Mouse (Mus musculus): ENCODE measurements around the gene Fmod. TPM values are rescaled to one million over a fixed set of nuclear protein-coding genes. Genes with fewer than 3 reads are reported as not detected.

The Fmod gene
- polyA plus RNA-seq, 1 experiment from 2014 or later = 9.8 TPM

DNA sequence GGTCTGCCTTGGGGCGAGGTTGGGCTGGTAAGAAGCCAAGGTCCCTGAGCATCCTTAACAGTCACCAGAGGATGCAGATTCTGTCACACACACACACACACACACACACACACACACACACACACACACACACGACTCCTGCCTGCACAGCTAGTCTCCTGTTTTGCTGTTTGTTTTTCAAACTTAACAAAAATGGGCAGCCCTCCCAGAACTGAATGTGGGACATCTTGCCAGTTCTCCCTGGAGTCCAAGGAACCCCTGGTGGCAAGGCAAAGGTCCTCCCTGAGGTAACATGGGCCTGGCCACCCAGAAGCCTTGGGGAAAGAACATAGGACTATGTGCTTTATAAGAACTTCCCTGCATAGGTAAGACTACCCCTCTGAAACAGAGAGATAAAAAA, 4.8 kb downstream of the Fmod start:
- WGBS = 54% methylated on average over 2 of the region's 2 CpGs
- peaks cover 39% of the 10 kb centered on the region for H3K4me1 ChIP-seq (replicated peaks)
- no peaks in the 10 kb centered on the region for H3K9me3 ChIP-seq
- peaks cover 9% of the 10 kb centered on the region for H3K27me3 ChIP-seq (ENCODE audit: insufficient read depth, poor library complexity, severe bottlenecking)
- no peaks in the 10 kb centered on the region for H3K36me3 ChIP-seq
- no peak overlapping the region for H3K4me3 ChIP-seq
- 0 out of 2 replicates have a peak overlapping the region, but pooled peaks have one; percentile 41 for H3K27ac ChIP-seq
- DNase-seq (ENCODE audit: low spot score) = no peak

DNA sequence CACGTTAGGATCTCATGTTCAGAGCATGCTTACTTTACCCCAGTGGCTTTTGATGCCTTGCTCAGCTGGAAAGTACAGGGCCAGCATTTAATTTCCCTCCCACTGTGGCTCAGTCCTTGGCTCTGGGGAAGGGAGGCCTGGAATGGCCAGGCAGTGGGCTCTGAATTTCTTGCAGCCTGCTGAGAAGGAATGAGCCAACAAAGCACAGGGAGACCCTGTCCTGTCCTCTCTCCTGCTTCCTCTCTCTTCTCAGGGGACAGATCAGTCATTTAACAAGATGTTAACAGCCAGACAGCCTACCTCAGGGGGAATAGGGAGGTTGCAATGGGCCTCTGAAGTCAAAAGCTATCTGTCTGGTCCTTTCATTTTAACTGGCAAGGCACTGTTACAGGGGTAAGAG, 5.3 kb downstream of the Fmod start:
- H3K36me3 ChIP-seq = no peaks in the 10 kb centered on the region
- H3K4me3 ChIP-seq = no peak overlapping the region
- peaks cover 35% of the 10 kb centered on the region for H3K4me1 ChIP-seq (replicated peaks)
- peaks cover 14% of the 10 kb centered on the region for H3K27me3 ChIP-seq (ENCODE audit: insufficient read depth, poor library complexity, severe bottlenecking)
- 3% methylated on average over 1 of the region's 1 CpGs for WGBS
- no peaks in the 10 kb centered on the region for H3K9me3 ChIP-seq
- 0 out of 2 replicates have a peak overlapping the region, but pooled peaks have one; percentile 41 for H3K27ac ChIP-seq
- DNase-seq (ENCODE audit: low spot score) = no peak

- peaks cover 32% of the 10 kb centered on the region for H3K4me1 ChIP-seq (replicated peaks)
- no peak overlapping the region for H3K27ac ChIP-seq
- no peaks in the 10 kb centered on the region for H3K36me3 ChIP-seq
- DNase-seq (ENCODE audit: low spot score) = no peak
- WGBS = 90% methylated on average over 6 of the region's 6 CpGs
- no peak overlapping the region for H3K4me3 ChIP-seq
- no peaks in the 10 kb centered on the region for H3K9me3 ChIP-seq
- peaks cover 19% of the 10 kb centered on the region for H3K27me3 ChIP-seq (ENCODE audit: insufficient read depth, poor library complexity, severe bottlenecking)
Observed at GRCm38 (mm10) chr1:134044805-134045204, 7.8 kb downstream of the Fmod start.

DNA sequence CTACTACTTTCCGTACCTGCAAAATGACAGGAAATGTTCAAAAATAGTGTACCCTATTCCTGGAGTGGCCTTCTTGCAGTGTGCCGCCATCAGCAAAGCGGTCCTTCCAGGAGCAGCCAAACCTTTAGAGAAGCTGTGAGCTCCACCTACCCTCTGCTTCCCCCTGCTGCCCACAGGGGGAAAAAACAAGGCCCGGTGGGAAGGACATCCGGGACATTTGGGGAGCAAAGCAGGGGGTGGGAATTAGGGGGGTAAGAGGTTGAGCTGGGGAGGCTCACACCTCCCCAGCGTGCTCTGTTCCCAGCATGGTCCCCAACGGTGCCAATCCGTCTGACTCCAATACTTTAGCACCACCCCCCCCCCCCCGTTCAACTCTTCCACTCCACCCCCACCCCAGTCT, 8.9 kb downstream of the Fmod start:
- Histone ChIP-seq H3K27ac (peak overlapping the region; percentile 81), H3K36me3 (no peaks in the 10 kb centered on the region), H3K4me3 (peak overlapping the region; percentile 46), H3K9me3 (no peaks in the 10 kb centered on the region), H3K4me1 (replicated peaks) (peaks cover 32% of the 10 kb centered on the region), H3K27me3 (ENCODE audit: insufficient read depth, poor library complexity, severe bottlenecking) (peaks cover 17% of the 10 kb centered on the region)
- peak; percentile 83 for DNase-seq (ENCODE audit: low spot score)
- 8% methylated on average over 9 of the region's 9 CpGs for WGBS

DNA sequence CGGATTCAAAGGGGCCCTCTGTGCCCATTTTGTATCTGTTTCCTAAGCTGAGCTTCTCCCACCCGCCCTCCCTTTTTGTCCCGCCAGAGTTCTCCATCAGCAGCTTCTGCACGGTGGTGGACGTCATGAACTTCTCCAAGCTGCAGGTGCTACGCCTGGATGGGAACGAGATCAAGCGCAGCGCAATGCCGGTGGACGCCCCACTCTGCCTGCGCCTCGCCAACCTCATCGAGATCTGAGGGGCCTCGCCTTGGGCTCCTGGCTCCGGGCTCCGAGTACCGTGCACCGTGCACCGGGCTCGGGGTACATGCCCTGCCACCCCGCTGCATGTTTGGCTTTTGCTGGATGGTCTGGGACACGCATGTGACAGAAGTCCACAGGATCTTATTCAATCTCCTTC, 9.3 kb downstream of the Fmod start:
- H3K27ac ChIP-seq = peak overlapping the region; percentile 81
- DNase-seq (ENCODE audit: low spot score) = no peak
- no peaks in the 10 kb centered on the region for H3K36me3 ChIP-seq
- H3K9me3 ChIP-seq = no peaks in the 10 kb centered on the region
- peaks cover 32% of the 10 kb centered on the region for H3K4me1 ChIP-seq (replicated peaks)
- H3K27me3 ChIP-seq (ENCODE audit: insufficient read depth, poor library complexity, severe bottlenecking) = peaks cover 17% of the 10 kb centered on the region
- peak overlapping the region; percentile 46 for H3K4me3 ChIP-seq
- 29% methylated on average over 23 of the region's 23 CpGs for WGBS

DNA sequence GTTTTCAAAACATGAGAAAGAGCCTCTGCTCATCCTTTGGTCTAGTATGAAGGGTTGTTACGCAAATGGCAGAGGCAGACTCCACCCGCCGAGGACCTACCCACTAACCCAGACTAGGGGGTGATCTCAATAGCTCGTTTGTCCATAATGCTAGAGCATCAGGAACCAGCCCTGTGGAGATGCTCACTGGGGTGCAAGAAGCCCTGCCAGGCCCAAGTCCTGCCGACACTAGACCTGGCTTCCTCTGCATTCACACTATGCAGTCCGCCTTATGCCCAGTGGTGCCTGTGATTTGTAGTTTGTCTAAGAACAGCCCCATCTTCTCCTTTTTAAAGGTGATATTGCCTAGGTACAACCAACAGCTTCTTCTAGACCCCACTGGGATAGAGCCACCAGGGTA, 10.4 kb downstream of the Fmod start:
- WGBS = 78% methylated on average over 6 of the region's 6 CpGs
- DNase-seq (ENCODE audit: low spot score) = no peak
- Histone ChIP-seq H3K4me1 (replicated peaks) (peaks cover 24% of the 10 kb centered on the region), H3K36me3 (no peaks in the 10 kb centered on the region), H3K4me3 (no peak overlapping the region), H3K9me3 (no peaks in the 10 kb centered on the region), H3K27me3 (ENCODE audit: insufficient read depth, poor library complexity, severe bottlenecking) (peaks cover 17% of the 10 kb centered on the region), H3K27ac (no peak overlapping the region)

DNA sequence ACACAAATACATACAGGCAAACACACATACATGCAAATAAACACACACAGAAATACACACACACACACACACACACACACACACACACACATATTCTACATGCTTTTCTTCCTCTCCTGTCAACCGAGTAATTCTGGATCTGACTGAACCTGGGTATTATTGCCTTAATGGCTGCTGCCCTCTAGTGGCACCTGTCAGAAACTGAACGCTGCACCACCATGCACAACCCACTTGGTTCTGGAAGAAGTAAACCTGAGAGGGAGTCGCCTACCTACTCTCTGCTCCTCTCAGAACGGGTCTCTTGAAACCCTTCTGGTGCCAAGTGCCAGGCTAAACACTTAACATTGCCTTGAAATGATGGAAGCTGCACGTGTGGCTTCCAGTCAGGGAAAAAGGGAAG, 11.7 kb downstream of the Fmod start:
- 7% methylated on average over 5 of the region's 5 CpGs for whole genome bisulfite sequencing

GRCm38 (mm10) chr1:134049542-134049941, 12.5 kb downstream of the Fmod start:
- 68% methylated on average over 6 of the region's 6 CpGs for WGBS
- DNase-seq (ENCODE audit: low spot score) = no peak
- H3K9me3 ChIP-seq = no peaks in the 10 kb centered on the region
- H3K27ac ChIP-seq = no peak overlapping the region
- peaks cover 17% of the 10 kb centered on the region for H3K27me3 ChIP-seq (ENCODE audit: insufficient read depth, poor library complexity, severe bottlenecking)
- H3K36me3 ChIP-seq = no peaks in the 10 kb centered on the region
- H3K4me1 ChIP-seq (replicated peaks) = peaks cover 10% of the 10 kb centered on the region
- no peak overlapping the region for H3K4me3 ChIP-seq

More for the DNA sequence above, 11.7 kb downstream of the Fmod start:
- peak; percentile 76 for DNase-seq (ENCODE audit: low spot score)
- H3K27me3 ChIP-seq (ENCODE audit: insufficient read depth, poor library complexity, severe bottlenecking) = peaks cover 17% of the 10 kb centered on the region
- H3K27ac ChIP-seq = no peak overlapping the region
- H3K36me3 ChIP-seq = no peaks in the 10 kb centered on the region
- no peak overlapping the region for H3K4me3 ChIP-seq
- no peaks in the 10 kb centered on the region for H3K9me3 ChIP-seq
- H3K4me1 ChIP-seq (replicated peaks) = peaks cover 11% of the 10 kb centered on the region

- H3K4me3 ChIP-seq = no peak overlapping the region
- no peaks in the 10 kb centered on the region for H3K9me3 ChIP-seq
- 8% methylated on average over 6 of the region's 6 CpGs for WGBS
- H3K27ac ChIP-seq = peak overlapping the region; percentile 54
- DNase-seq (ENCODE audit: low spot score) = peak; percentile 81
- no peaks in the 10 kb centered on the region for H3K36me3 ChIP-seq
- 0 out of 2 replicates have a peak, but pooled peaks cover 2% of the 10 kb centered on the region for H3K27me3 ChIP-seq (ENCODE audit: insufficient read depth, poor library complexity, severe bottlenecking)
- peaks cover 24% of the 10 kb centered on the region for H3K4me1 ChIP-seq (replicated peaks)
Observed at GRCm38 (mm10) chr1:134053207-134053606, 16.2 kb downstream of the Fmod start.

GRCm38 (mm10) chr1:134055058-134055457, 18.0 kb downstream of the Fmod start:
- H3K4me3 ChIP-seq = no peak overlapping the region
- no peaks in the 10 kb centered on the region for H3K36me3 ChIP-seq
- H3K27me3 ChIP-seq (ENCODE audit: insufficient read depth, poor library complexity, severe bottlenecking) = 0 out of 2 replicates have a peak, but pooled peaks cover 2% of the 10 kb centered on the region
- WGBS = 79% methylated on average over 9 of the region's 9 CpGs
- H3K4me1 ChIP-seq (replicated peaks) = peaks cover 33% of the 10 kb centered on the region
- DNase-seq (ENCODE audit: low spot score) = no peak
- H3K27ac ChIP-seq = peak overlapping the region; percentile 80
- H3K9me3 ChIP-seq = no peaks in the 10 kb centered on the region

- Histone ChIP-seq H3K4me1 (replicated peaks) (peaks cover 40% of the 10 kb centered on the region), H3K9me3 (no peaks in the 10 kb centered on the region), H3K4me3 (no peak overlapping the region), H3K27me3 (ENCODE audit: insufficient read depth, poor library complexity, severe bottlenecking) (no peaks in the 10 kb centered on the region), H3K36me3 (no peaks in the 10 kb centered on the region), H3K27ac (peak overlapping the region; percentile 80)
- WGBS = 86% methylated on average over 9 of the region's 9 CpGs
- no peak for DNase-seq (ENCODE audit: low spot score)
Observed at GRCm38 (mm10) chr1:134055666-134056245, 18.7 kb downstream of the Fmod start.

DNA sequence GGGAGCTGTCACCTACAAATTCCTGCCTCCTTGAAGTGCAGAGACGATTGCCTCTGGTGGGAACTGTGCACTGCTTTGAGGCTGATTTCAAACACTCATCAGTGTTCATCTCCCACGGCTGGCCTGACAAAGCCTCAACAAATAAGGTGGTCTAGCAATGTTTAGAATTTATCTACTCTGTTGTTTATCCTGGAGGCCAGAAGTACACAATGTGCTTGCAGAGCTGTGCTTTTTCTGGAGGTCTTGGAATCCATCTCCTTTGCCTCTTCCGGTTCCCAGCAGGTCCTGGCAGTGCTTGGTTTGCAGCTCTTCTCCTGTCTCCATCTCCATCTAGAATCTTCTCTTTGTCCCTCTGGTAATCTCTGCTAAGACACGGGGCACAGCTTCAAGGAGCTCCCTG, 19.2 kb downstream of the Fmod start:
- Histone ChIP-seq H3K36me3 (no peaks in the 10 kb centered on the region), H3K4me1 (replicated peaks) (peaks cover 45% of the 10 kb centered on the region), H3K27ac (peak overlapping the region; percentile 80), H3K9me3 (no peaks in the 10 kb centered on the region), H3K4me3 (no peak overlapping the region), H3K27me3 (ENCODE audit: insufficient read depth, poor library complexity, severe bottlenecking) (no peaks in the 10 kb centered on the region)
- 85% methylated on average over 4 of the region's 4 CpGs for WGBS
- no peak for DNase-seq (ENCODE audit: low spot score)

DNA sequence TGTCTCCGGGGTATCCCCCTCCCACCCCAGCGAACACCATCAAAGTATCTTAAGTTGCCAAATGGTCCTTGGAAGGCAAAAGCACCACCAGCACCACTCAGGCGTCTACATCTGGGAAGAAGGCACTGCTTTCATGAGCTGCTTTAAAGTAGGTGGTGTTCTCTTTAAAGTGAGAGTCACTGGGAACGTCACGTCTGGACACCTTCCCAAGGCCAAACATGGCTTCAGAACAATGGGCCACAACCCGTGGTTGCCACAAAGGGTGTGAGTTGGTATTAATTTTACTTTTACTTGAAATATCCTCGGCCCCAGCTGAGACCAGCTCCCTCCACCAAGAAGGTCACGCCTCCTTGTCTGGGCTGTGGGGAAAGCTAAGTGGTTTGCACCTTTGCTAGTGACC, 20.7 kb downstream of the Fmod start:
- Histone ChIP-seq H3K36me3 (no peaks in the 10 kb centered on the region), H3K4me3 (no peak overlapping the region), H3K4me1 (replicated peaks) (peaks cover 60% of the 10 kb centered on the region), H3K27ac (peak overlapping the region; percentile 70), H3K9me3 (no peaks in the 10 kb centered on the region), H3K27me3 (ENCODE audit: insufficient read depth, poor library complexity, severe bottlenecking) (no peaks in the 10 kb centered on the region)
- WGBS = 84% methylated on average over 8 of the region's 8 CpGs
- no peak for DNase-seq (ENCODE audit: low spot score)

DNA sequence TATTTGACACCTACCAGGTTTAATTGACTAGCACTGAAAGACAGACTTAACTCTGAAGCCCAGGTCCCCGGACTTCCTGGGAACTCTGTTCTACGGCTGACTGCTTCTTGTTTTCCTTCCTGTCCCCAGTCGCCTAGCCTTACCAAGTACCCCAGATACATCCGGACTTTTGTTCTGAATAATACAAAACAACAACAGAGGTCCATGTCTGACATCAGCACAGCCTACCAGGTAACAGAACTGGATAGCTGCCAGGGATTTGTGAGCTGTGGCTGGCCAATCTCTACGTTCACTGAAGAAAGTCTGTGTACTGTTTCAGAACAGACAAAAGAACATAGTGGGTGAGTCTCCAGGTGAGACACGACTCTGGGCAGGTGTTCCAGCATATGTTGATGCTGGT, 21.8 kb downstream of the Fmod start:
- WGBS = 74% methylated on average over 6 of the region's 6 CpGs
- peaks cover 71% of the 10 kb centered on the region for H3K4me1 ChIP-seq (replicated peaks)
- H3K27me3 ChIP-seq (ENCODE audit: insufficient read depth, poor library complexity, severe bottlenecking) = no peaks in the 10 kb centered on the region
- H3K4me3 ChIP-seq = no peak overlapping the region
- H3K36me3 ChIP-seq = no peaks in the 10 kb centered on the region
- no peak for DNase-seq (ENCODE audit: low spot score)
- peak overlapping the region; percentile 57 for H3K27ac ChIP-seq
- no peaks in the 10 kb centered on the region for H3K9me3 ChIP-seq
